Mouse (Mus musculus): Measurements from ENCODE around the gene Odc1.

DNA sequence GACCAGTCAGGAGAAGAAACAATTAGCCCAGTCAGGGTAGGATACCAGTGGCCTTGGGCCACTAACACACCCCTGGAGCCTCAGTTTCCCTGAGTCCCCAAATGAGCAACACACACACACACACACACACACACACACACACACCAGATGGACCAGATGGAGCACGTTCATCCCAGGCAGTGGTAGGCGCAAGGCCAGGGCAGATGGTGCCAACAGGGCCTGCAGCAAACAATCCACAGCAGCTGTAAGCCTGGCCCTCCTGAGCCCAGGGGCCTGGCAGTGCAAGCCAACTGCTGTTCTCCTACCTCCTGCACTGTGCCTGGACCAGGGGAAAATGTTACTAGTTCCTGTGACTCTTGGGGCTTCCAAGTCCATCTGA, 13.4 kb downstream of the Odc1 start:
- TF ChIP-seq CTCF (IDR thresholded peaks at IDR 0.05; ENCODE audit: low read depth, low read length), result no peak
- TF ChIP-seq POLR2A (IDR thresholded peaks at IDR 0.05; ENCODE audit: borderline replicate concordance, low read depth, low read length), result no peak
